Mouse (Mus musculus) myocyte (in vitro differentiated cells): Measurements from ENCODE around the gene Adam17. TPM values are rescaled to one million over a fixed set of nuclear protein-coding genes. Genes with fewer than 3 reads are reported as not detected.

Experiments used
- H3K27me3 ChIP-seq: one replicate; pipeline ENCODE4 v1.6.1; 2011; ENCODE audit not compliant: control insufficient read depth, insufficient read depth, insufficient read length
- H3K36me3 ChIP-seq: one replicate; pipeline ENCODE4 v1.6.1; 2011; ENCODE audit not compliant: control insufficient read depth, insufficient read depth
- H3K4me2 ChIP-seq: one replicate; pipeline ENCODE4 v1.6.1; 2011; ENCODE audit warnings: low read depth, control low read depth
- H3K4me3 ChIP-seq: one replicate; pipeline ENCODE4 v1.5.1; 2011; ENCODE audit warnings: mild to moderate bottlenecking, control low read depth, moderate library complexity
- H3K79me2 ChIP-seq: one replicate; pipeline ENCODE4 v1.6.1; 2011; ENCODE audit not compliant: control insufficient read depth, insufficient read depth
- H3ac ChIP-seq: one replicate; pipeline ENCODE4 v1.6.1; 2011; ENCODE audit not compliant: control insufficient read depth, insufficient read length
- CEBPB ChIP-seq: IDR thresholded peaks from 2 replicates; pipeline ENCODE4 v1.6.1; 2011; ENCODE audit warnings: mild to moderate bottlenecking, moderate library complexity; ENCODE audit not compliant: poor library complexity, insufficient read depth, severe bottlenecking
- E2F4 ChIP-seq: IDR thresholded peaks from one replicate; pipeline ENCODE4 v1.6.1; 2011; ENCODE audit warnings: mild to moderate bottlenecking, control low read depth, moderate library complexity; ENCODE audit not compliant: insufficient read depth
- MAX ChIP-seq: IDR thresholded peaks from one replicate; pipeline ENCODE4 v1.6.1; 2011; ENCODE audit warnings: low read depth, mild to moderate bottlenecking, control low read depth
- MYOD1 ChIP-seq, 3 experiments: IDR thresholded peaks; one replicate each; pipeline ENCODE4 v1.6.1; 2011; ENCODE audit warnings: control low read depth in 2 of 3, low read depth in 2 of 3, mild to moderate bottlenecking in 2 of 3, moderate library complexity in 1 of 3; ENCODE audit not compliant: insufficient read length in 2 of 3, control insufficient read depth in 1 of 3
- POLR2AphosphoS2 ChIP-seq: IDR thresholded peaks from one replicate; pipeline ENCODE4 v1.6.1; 2011; ENCODE audit warnings: low read depth, control low read depth; ENCODE audit not compliant: insufficient read length
- REST ChIP-seq: IDR thresholded peaks from one replicate; pipeline ENCODE4 v1.6.1; 2011; ENCODE audit warnings: mild to moderate bottlenecking, control low read depth, moderate library complexity; ENCODE audit not compliant: insufficient read depth, insufficient read length
- SRF ChIP-seq: IDR thresholded peaks from one replicate; pipeline ENCODE4 v1.6.1; 2011; ENCODE audit warnings: low read depth; ENCODE audit not compliant: control insufficient read depth, insufficient read length
- TCF12 ChIP-seq: IDR thresholded peaks from one replicate; pipeline ENCODE4 v1.6.1; 2011; ENCODE audit warnings: mild to moderate bottlenecking, control low read depth; ENCODE audit not compliant: poor library complexity, insufficient read depth, severe bottlenecking
- USF1 ChIP-seq: IDR thresholded peaks from one replicate; pipeline ENCODE4 v1.6.1; 2011; ENCODE audit warnings: low read depth, mild to moderate bottlenecking, control low read depth, moderate library complexity
- polyA plus RNA-seq: library from polyadenylated mRNA; unstranded; fragments of >200 nt; fragmentation: generic; extraction: Trizol; gene quantifications from one replicate; pipeline ENCODE4 v1.2.1, GENCODE M21; 2012; ENCODE audit warnings: missing spikeins

Adam17 gene
- polyA plus RNA-seq, 1 experiment, result 13.4 TPM

DNA sequence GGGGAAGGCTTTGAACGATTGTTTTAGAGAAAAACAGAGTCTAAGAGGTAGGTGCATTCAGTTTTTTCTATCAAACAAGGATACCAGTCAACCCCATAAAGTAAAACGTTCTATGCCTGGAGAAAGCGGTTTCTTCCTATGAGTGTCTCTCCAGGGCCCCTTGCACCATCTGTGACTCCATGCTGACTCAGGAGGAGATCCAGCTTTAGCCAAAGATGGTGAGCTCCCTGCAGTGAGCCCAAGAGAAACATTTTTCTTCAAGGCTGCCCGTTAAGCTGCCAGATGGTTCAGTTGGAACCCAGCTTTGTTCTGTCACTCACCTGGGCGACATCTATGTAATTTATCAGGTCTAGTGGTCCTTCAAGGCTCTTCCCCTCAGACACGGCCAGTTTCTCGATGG is 99.0 kb downstream of the Adam17 start:
- no peak overlapping the region for H3K4me2 ChIP-seq
- no peaks in the 10 kb centered on the region for H3K27me3 ChIP-seq
- H3K79me2 ChIP-seq, result no peaks in the 10 kb centered on the region
- H3K4me3 ChIP-seq, result no peak overlapping the region
- H3K36me3 ChIP-seq, result peaks cover 22% of the 10 kb centered on the region
- TF ChIP-seq REST (no peak), MYOD1 (IDR thresholded peaks at IDR 0.05; ENCODE audit: control insufficient read depth in 1 of 3, insufficient read length in 2 of 3, low read depth in 2 of 3) (no peak), USF1 (no peak), TCF12 (no peak), E2F4 (no peak), MAX (no peak), CEBPB (no peak), SRF (no peak), POLR2AphosphoS2 (no peak)
- H3ac ChIP-seq, result no peak overlapping the region

Other genes starting within 250 kb of the Adam17 start
- gene Cpsf3, start 88.2 kb downstream of the Adam17 start, polyA plus RNA-seq, result 50.5 TPM
- 45.4 TPM for gene Itgb1bp1, start 87.3 kb downstream of the Adam17 start, polyA plus RNA-seq
- 79.5 TPM for gene Iah1, start 57.2 kb downstream of the Adam17 start, polyA plus RNA-seq
- 156 TPM for gene Ywhaq, start 44.0 kb upstream of the Adam17 start, polyA plus RNA-seq